Mouse (Mus musculus) ES-E14 (cell line): ENCODE data around the gene Nsg2. TPM values are rescaled to one million over a fixed set of nuclear protein-coding genes. Genes with fewer than 3 reads are reported as not detected.

Experiments used
- DNase-seq: peaks from one replicate; pipeline ENCODE4 v3.0.0-alpha.2; 2013; ENCODE audit warnings: low read depth, low spot score
- H3K27ac ChIP-seq: 2 replicates; pipeline ENCODE4 v1.5.1; 2012; ENCODE audit warnings: low read depth, mild to moderate bottlenecking, low read length, moderate library complexity, mixed read lengths; ENCODE audit not compliant: poor library complexity, insufficient read depth, severe bottlenecking
- H3K36me3 ChIP-seq: 2 replicates; pipeline ENCODE4 v1.6.1; 2012; ENCODE audit warnings: mild to moderate bottlenecking, low read length, moderate library complexity, mixed read lengths; ENCODE audit not compliant: control insufficient read depth, poor library complexity, insufficient read depth, severe bottlenecking
- H3K4me1 ChIP-seq, 2 experiments: fragments of 150-350 bp in 1 of 2; sonication (generic) in 1 of 2; 2 replicates each; pipeline ENCODE4 v1.6.1; 2012; ENCODE audit warnings: low read length in 2 of 2, mild to moderate bottlenecking in 1 of 2, mixed read lengths in 1 of 2; ENCODE audit not compliant: control insufficient read depth in 2 of 2, insufficient read depth in 2 of 2, poor library complexity in 1 of 2
- H3K4me3 ChIP-seq, 2 experiments: fragments of 150-350 bp in 1 of 2; sonication (generic) in 1 of 2; 2 replicates each; pipeline ENCODE4 v1.5.1; 2012; ENCODE audit warnings: low read length in 2 of 2, low read depth in 1 of 2, mild to moderate bottlenecking in 1 of 2, mixed read lengths in 1 of 2; ENCODE audit not compliant: insufficient read depth in 1 of 2, poor library complexity in 1 of 2, severe bottlenecking in 1 of 2
- H3K9ac ChIP-seq: 2 replicates; pipeline ENCODE4 v1.6.1; 2012; ENCODE audit warnings: low read depth, mild to moderate bottlenecking, low read length, mixed read lengths; ENCODE audit not compliant: poor library complexity, insufficient read depth, severe bottlenecking
- H3K9me3 ChIP-seq: fragments of 150-350 bp; sonication (generic); 2 replicates; pipeline ENCODE4 v1.6.1; 2012; ENCODE audit warnings: low read depth, mild to moderate bottlenecking, low read length; ENCODE audit not compliant: control insufficient read depth, insufficient read depth
- CHD2 ChIP-seq: IDR thresholded peaks from 2 replicates; pipeline ENCODE4 v1.6.1; 2014; ENCODE audit warnings: mild to moderate bottlenecking, low read depth, low read length, inconsistent platforms
- HCFC1 ChIP-seq: IDR thresholded peaks from 2 replicates; pipeline ENCODE4 v1.6.1; 2012; ENCODE audit warnings: low read length, inconsistent platforms, borderline replicate concordance; ENCODE audit not compliant: insufficient read depth
- MAFK ChIP-seq: IDR thresholded peaks from 2 replicates; pipeline ENCODE4 v1.6.1; 2014; ENCODE audit warnings: mild to moderate bottlenecking, low read depth, low read length, inconsistent platforms; ENCODE audit not compliant: insufficient read depth
- ZC3H11A ChIP-seq: IDR thresholded peaks from 2 replicates; pipeline ENCODE4 v1.6.1; 2012; ENCODE audit warnings: low read depth, mild to moderate bottlenecking, inconsistent platforms, low read length, borderline replicate concordance
- ZNF384 ChIP-seq: IDR thresholded peaks from 2 replicates; pipeline ENCODE4 v1.6.1; 2012; ENCODE audit warnings: low read depth, low read length, inconsistent platforms
- in situ Hi-C, 2 experiments: fragments of 600-800 bp; cut with MboI; formaldehyde crosslinking; loops; one replicate each; pipeline ENCODE4 v1.15.1; 2025; ENCODE audit warnings: low sequenced_read_pairs in 2 of 2, inconsistent platforms in 1 of 2; ENCODE audit not compliant: unreplicated experiment in 2 of 2
- total RNA-seq: library from RNA; depleted of rRNA; stranded (reverse); fragments of 300-350 nt; gene quantifications from 2 replicates; pipeline ENCODE4 v1.2.3, GENCODE M21; 2012

Gene Nsg2
- total RNA-seq, 1 experiment, result 1.3 TPM

DNA sequence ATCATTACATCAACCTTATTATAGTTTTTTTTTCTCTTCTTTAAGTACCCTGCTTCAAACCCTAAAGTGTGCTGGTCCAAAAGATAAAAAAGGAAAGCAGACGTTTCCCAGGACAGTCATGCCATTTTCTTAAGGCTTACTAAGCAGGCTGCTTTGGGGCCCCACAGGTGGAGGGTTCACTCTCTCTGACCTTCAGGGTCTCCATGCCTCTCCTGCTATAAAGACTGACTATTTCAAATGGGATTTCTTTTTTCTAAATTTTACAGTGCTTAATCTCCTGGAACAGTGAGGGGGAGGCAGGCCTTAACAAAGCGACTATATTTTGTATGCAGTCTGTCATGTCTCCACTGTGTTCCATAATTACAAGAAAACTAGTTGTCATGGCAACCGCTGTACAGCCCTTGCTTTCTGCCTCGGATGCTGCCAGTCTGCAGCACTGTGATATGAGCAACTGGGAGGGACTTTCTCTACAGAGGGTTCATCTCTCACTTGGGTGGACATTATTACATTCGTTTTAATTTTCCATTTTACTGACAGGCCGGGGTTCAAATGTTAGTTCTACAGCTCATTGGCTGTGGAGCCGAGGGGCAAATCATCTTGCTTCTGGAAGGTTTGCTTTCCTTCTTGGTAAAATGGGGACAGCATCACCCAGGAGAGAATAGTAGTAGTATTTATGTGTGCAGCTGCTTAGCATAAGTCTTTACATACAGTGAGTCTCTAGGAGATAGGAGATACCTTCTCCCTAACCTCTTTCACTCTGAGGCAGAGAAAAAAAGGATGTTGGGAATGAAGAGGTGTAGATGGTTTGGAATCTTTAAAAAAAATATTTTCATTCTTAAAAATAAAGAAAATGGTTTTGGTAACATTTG is 27.4 kb downstream of the Nsg2 start:
- no peak for TF ChIP-seq HCFC1
- TF ChIP-seq ZNF384, result no peak
- TF ChIP-seq ZC3H11A, result no peak
- no peak for TF ChIP-seq CHD2
- TF ChIP-seq MAFK, result no peak
- Histone ChIP-seq H3K27ac (no peak overlapping the region), H3K9ac (no peak overlapping the region), H3K4me3 (no peak overlapping the region), H3K4me1 (no peaks in the 10 kb centered on the region), H3K9me3 (no peaks in the 10 kb centered on the region), H3K36me3 (no peaks in the 10 kb centered on the region)
- in situ Hi-C loops, result no loop called here
- no peak for DNase-seq

DNA sequence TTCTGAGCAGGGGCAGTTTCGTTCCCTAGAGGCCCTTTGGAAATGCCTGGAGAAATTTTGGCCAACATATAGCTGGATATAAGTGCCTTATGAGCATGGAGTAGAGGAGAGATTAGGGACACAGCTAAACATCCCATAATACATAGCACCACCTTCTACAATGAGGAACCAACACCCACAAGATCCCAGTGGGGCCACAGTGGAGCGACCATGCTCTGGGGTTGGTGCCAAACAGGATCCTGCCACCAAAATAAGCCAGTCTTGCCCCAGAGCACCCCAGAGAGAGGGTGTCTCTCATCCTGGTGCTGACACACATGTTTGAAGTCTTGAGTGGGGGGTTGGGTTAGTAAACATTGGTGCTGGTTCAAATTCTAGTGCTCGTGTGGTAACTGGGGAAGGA is 28.3 kb downstream of the Nsg2 start:
- no peaks in the 10 kb centered on the region for H3K36me3 ChIP-seq
- H3K4me3 ChIP-seq, result no peak overlapping the region
- H3K27ac ChIP-seq, result no peak overlapping the region
- H3K9ac ChIP-seq, result no peak overlapping the region
- TF ChIP-seq ZC3H11A (no peak), ZNF384 (no peak), HCFC1 (no peak), MAFK (no peak), CHD2 (no peak)
- no peaks in the 10 kb centered on the region for H3K9me3 ChIP-seq
- H3K4me1 ChIP-seq, result no peaks in the 10 kb centered on the region
- in situ Hi-C loops, result no loop called here
- DNase-seq, result no peak

DNA sequence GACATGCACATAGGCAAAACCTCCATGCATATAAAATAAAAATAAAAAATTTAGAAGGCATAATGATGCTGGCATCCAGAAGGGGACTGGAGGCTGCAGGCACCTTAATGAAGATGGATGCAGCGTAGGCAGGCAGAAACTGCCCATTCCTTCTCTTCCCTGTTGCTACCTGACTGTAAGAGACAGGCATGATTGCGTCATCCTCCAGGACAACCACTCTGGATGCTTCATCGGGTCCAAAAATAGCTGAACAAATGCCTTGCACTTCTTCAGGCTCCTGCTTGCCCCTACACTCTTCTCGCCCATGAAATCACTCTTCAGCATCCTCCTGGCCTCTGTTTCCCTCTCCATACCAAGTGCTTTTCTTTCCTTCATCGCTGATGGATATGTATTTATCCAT is 29.1 kb downstream of the Nsg2 start:
- Histone ChIP-seq H3K9me3 (no peaks in the 10 kb centered on the region), H3K4me3 (no peak overlapping the region), H3K27ac (no peak overlapping the region), H3K9ac (no peak overlapping the region), H3K4me1 (no peaks in the 10 kb centered on the region), H3K36me3 (no peaks in the 10 kb centered on the region)
- in situ Hi-C loops, result no loop called here
- TF ChIP-seq MAFK (no peak), HCFC1 (no peak), CHD2 (no peak), ZNF384 (no peak), ZC3H11A (no peak)
- no peak for DNase-seq

DNA sequence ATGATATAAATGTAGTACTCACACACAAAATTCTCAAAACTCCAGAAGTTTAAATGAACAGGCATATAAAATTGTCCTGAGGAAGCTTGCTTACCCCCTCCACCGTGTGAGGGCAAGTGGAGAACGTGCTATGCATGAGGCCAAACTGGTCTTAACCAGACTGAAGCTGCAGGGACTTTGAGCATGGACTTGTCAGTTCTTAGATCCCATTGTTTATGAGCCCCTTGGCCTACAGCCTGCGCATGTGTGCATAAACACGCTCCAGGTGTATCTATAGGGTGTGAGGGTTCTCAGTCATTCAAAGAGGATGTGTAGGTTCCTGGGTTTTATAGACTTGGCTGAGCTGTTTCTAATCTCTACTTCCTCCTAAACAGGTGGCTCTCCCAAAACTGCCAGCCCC is 31.1 kb downstream of the Nsg2 start:
- TF ChIP-seq MAFK, result no peak
- TF ChIP-seq CHD2, result no peak
- no peak for TF ChIP-seq ZC3H11A
- no peak for TF ChIP-seq HCFC1
- TF ChIP-seq ZNF384, result no peak
- Histone ChIP-seq H3K4me1 (no peaks in the 10 kb centered on the region), H3K36me3 (no peaks in the 10 kb centered on the region), H3K9me3 (no peaks in the 10 kb centered on the region), H3K27ac (no peak overlapping the region), H3K9ac (no peak overlapping the region), H3K4me3 (no peak overlapping the region)
- in situ Hi-C loops, result no loop called here
- DNase-seq, result no peak

DNA sequence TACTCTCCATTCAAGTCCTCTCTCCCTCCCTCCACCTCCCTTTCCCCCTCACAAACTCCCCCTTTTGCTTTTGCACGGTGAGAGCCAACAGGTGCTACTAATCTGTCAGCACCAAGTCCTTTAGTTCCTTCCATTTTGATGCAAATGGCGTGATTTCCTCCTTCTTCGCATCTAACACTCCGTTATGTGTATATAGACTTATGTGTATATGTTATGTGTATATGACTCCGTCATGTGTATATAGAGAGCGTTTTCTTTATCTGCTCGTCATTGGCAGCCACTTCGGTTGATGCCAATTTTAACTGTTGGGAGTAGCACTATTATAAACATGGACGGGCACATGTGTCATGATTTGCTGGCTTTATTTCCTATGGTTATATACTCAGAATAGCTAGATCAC is 31.8 kb downstream of the Nsg2 start:
- in situ Hi-C loops, result no loop called here
- no peak for DNase-seq
- no peak overlapping the region for H3K4me3 ChIP-seq
- H3K9me3 ChIP-seq, result no peaks in the 10 kb centered on the region
- TF ChIP-seq CHD2 (no peak), HCFC1 (no peak), ZNF384 (no peak), ZC3H11A (no peak), MAFK (no peak)
- no peak overlapping the region for H3K27ac ChIP-seq
- H3K9ac ChIP-seq, result no peak overlapping the region
- H3K36me3 ChIP-seq, result no peaks in the 10 kb centered on the region
- H3K4me1 ChIP-seq, result no peaks in the 10 kb centered on the region
